Mouse (Mus musculus): ENCODE results near the gene Snf8. TPM values are rescaled to one million over a fixed set of nuclear protein-coding genes. Genes with fewer than 3 reads are reported as not detected.

The Snf8 gene
- polyA plus RNA-seq, 1 experiment from 2014 or later, result 132 TPM

- no peaks in the 10 kb centered on the region for H3K27me3 ChIP-seq (replicated peaks; ENCODE audit: control insufficient read depth, insufficient read depth, low read length)
- H3K4me1 ChIP-seq (ENCODE audit: control insufficient read depth, insufficient read depth, low read depth, low read length), result peaks cover 15% of the 10 kb centered on the region
- H3K4me2 ChIP-seq (ENCODE audit: low read length), result peak overlapping the region; percentile 75
- H3K4me3 ChIP-seq (ENCODE audit: low read length), result peak overlapping the region; percentile 77
- no peaks in the 10 kb centered on the region for H3K9me3 ChIP-seq (ENCODE audit: control insufficient read depth, low read length)
- 69% methylated on average over 13 of the region's 13 CpGs for WGBS
- H3K27ac ChIP-seq (ENCODE audit: low read depth, low read length), result peak overlapping the region; percentile 85
- no peak for ATAC-seq
- peaks cover 3% of the 10 kb centered on the region for H3K36me3 ChIP-seq (ENCODE audit: control insufficient read depth, insufficient read depth, low read length)
- H3K9ac ChIP-seq (ENCODE audit: low read depth, low read length), result peak overlapping the region; percentile 55; the same call in 1 of the 2 replicates
Observed at GRCm38 (mm10) chr11:96076221-96077105, 41.8 kb downstream of the Snf8 start.

GRCm38 (mm10) chr11:96080736-96081135 is 46.1 kb downstream of the Snf8 start:
- Histone ChIP-seq H3K4me1 (ENCODE audit: control insufficient read depth, insufficient read depth, low read depth, low read length) (peaks cover 2% of the 10 kb centered on the region; the same call in 1 of the 2 replicates), H3K4me2 (ENCODE audit: low read length) (no peak overlapping the region), H3K27me3 (replicated peaks; ENCODE audit: control insufficient read depth, insufficient read depth, low read length) (no peaks in the 10 kb centered on the region), H3K9me3 (ENCODE audit: control insufficient read depth, low read length) (no peaks in the 10 kb centered on the region), H3K9ac (ENCODE audit: low read depth, low read length) (no peak overlapping the region), H3K36me3 (ENCODE audit: control insufficient read depth, insufficient read depth, low read length) (no peaks in the 10 kb centered on the region), H3K4me3 (ENCODE audit: low read length) (no peak overlapping the region), H3K27ac (ENCODE audit: low read depth, low read length) (no peak overlapping the region)
- WGBS, result 82% methylated on average over 5 of the region's 5 CpGs
- ATAC-seq, result no peak

GRCm38 (mm10) chr11:96082682-96083081 is 48.0 kb downstream of the Snf8 start:
- 76% methylated on average over 3 of the region's 3 CpGs for WGBS
- H3K4me1 ChIP-seq (ENCODE audit: control insufficient read depth, insufficient read depth, low read depth, low read length), result no peaks in the 10 kb centered on the region
- H3K9ac ChIP-seq (ENCODE audit: low read depth, low read length), result no peak overlapping the region
- H3K36me3 ChIP-seq (ENCODE audit: control insufficient read depth, insufficient read depth, low read length), result no peaks in the 10 kb centered on the region
- H3K4me2 ChIP-seq (ENCODE audit: low read length), result no peak overlapping the region
- no peak overlapping the region for H3K27ac ChIP-seq (ENCODE audit: low read depth, low read length)
- no peak for ATAC-seq
- H3K4me3 ChIP-seq (ENCODE audit: low read length), result no peak overlapping the region
- H3K9me3 ChIP-seq (ENCODE audit: control insufficient read depth, low read length), result no peaks in the 10 kb centered on the region
- H3K27me3 ChIP-seq (replicated peaks; ENCODE audit: control insufficient read depth, insufficient read depth, low read length), result no peaks in the 10 kb centered on the region

GRCm38 (mm10) chr11:96087981-96088380 is 53.3 kb downstream of the Snf8 start:
- Histone ChIP-seq H3K27me3 (replicated peaks; ENCODE audit: control insufficient read depth, insufficient read depth, low read length) (no peaks in the 10 kb centered on the region), H3K27ac (ENCODE audit: low read depth, low read length) (no peak overlapping the region), H3K9me3 (ENCODE audit: control insufficient read depth, low read length) (peaks cover 3% of the 10 kb centered on the region; the same call in 1 of the 2 replicates), H3K36me3 (ENCODE audit: control insufficient read depth, insufficient read depth, low read length) (no peaks in the 10 kb centered on the region), H3K4me1 (ENCODE audit: control insufficient read depth, insufficient read depth, low read depth, low read length) (no peaks in the 10 kb centered on the region), H3K4me3 (ENCODE audit: low read length) (no peak overlapping the region), H3K4me2 (ENCODE audit: low read length) (no peak overlapping the region), H3K9ac (ENCODE audit: low read depth, low read length) (no peak overlapping the region)
- WGBS, result 87% methylated on average over 6 of the region's 6 CpGs
- ATAC-seq, result no peak

GRCm38 (mm10) chr11:96091073-96091472 is 56.4 kb downstream of the Snf8 start:
- H3K27me3 ChIP-seq (replicated peaks; ENCODE audit: control insufficient read depth, insufficient read depth, low read length), result no peaks in the 10 kb centered on the region
- WGBS, result 68% methylated on average over 2 of the region's 2 CpGs

GRCm38 (mm10) chr11:96092674-96093291 is 58.1 kb downstream of the Snf8 start:
- H3K9me3 ChIP-seq (ENCODE audit: control insufficient read depth, low read length), result peaks cover 3% of the 10 kb centered on the region; the same call in 1 of the 2 replicates
- no peaks in the 10 kb centered on the region for H3K4me1 ChIP-seq (ENCODE audit: control insufficient read depth, insufficient read depth, low read depth, low read length)
- no peaks in the 10 kb centered on the region for H3K36me3 ChIP-seq (ENCODE audit: control insufficient read depth, insufficient read depth, low read length)
- no peak overlapping the region for H3K9ac ChIP-seq (ENCODE audit: low read depth, low read length)
- H3K27ac ChIP-seq (ENCODE audit: low read depth, low read length), result no peak overlapping the region
- no peak overlapping the region for H3K4me3 ChIP-seq (ENCODE audit: low read length)
- H3K27me3 ChIP-seq (replicated peaks; ENCODE audit: control insufficient read depth, insufficient read depth, low read length), result no peaks in the 10 kb centered on the region
- H3K4me2 ChIP-seq (ENCODE audit: low read length), result no peak overlapping the region
- ATAC-seq, result no peak
- 46% methylated on average over 7 of the region's 7 CpGs for WGBS

More at GRCm38 (mm10) chr11:96091073-96091472, 56.4 kb downstream of the Snf8 start:
- Histone ChIP-seq H3K36me3 (ENCODE audit: control insufficient read depth, insufficient read depth, low read length) (no peaks in the 10 kb centered on the region), H3K27ac (ENCODE audit: low read depth, low read length) (no peak overlapping the region), H3K4me3 (ENCODE audit: low read length) (no peak overlapping the region), H3K4me2 (ENCODE audit: low read length) (no peak overlapping the region), H3K4me1 (ENCODE audit: control insufficient read depth, insufficient read depth, low read depth, low read length) (no peaks in the 10 kb centered on the region), H3K9ac (ENCODE audit: low read depth, low read length) (no peak overlapping the region), H3K9me3 (ENCODE audit: control insufficient read depth, low read length) (peaks cover 3% of the 10 kb centered on the region; the same call in 1 of the 2 replicates)
- no peak for ATAC-seq

- H3K9ac ChIP-seq (ENCODE audit: low read depth, low read length), result no peak overlapping the region
- H3K4me2 ChIP-seq (ENCODE audit: low read length), result no peak overlapping the region
- H3K9me3 ChIP-seq (ENCODE audit: control insufficient read depth, low read length), result no peaks in the 10 kb centered on the region
- H3K27me3 ChIP-seq (replicated peaks; ENCODE audit: control insufficient read depth, insufficient read depth, low read length), result no peaks in the 10 kb centered on the region
- no peaks in the 10 kb centered on the region for H3K36me3 ChIP-seq (ENCODE audit: control insufficient read depth, insufficient read depth, low read length)
- H3K4me3 ChIP-seq (ENCODE audit: low read length), result no peak overlapping the region
- whole genome bisulfite sequencing, result 16% methylated on average over 3 of the region's 3 CpGs
- no peak overlapping the region for H3K27ac ChIP-seq (ENCODE audit: low read depth, low read length)
- no peaks in the 10 kb centered on the region for H3K4me1 ChIP-seq (ENCODE audit: control insufficient read depth, insufficient read depth, low read depth, low read length)
- ATAC-seq, result no peak
Observed at GRCm38 (mm10) chr11:96093361-96093760, 58.7 kb downstream of the Snf8 start.

Data from hindbrain, embryonic 16.5 days (tissue).